Mouse (Mus musculus) ES-E14 (cell line): ENCODE data around the gene Gm4981. TPM values are rescaled to one million over a fixed set of nuclear protein-coding genes. Genes with fewer than 3 reads are reported as not detected.
A peak's percentile ranks its signal among the peaks of the same experiment; 100 is the strongest.

Source experiments
- DNase-seq: peaks from one replicate; pipeline ENCODE4 v3.0.0-alpha.2; 2013; ENCODE audit warnings: low read depth, low spot score
- H3K27ac ChIP-seq: 2 replicates; pipeline ENCODE4 v1.5.1; 2012; ENCODE audit warnings: low read depth, mild to moderate bottlenecking, low read length, moderate library complexity, mixed read lengths; ENCODE audit not compliant: poor library complexity, insufficient read depth, severe bottlenecking
- H3K36me3 ChIP-seq: 2 replicates; pipeline ENCODE4 v1.6.1; 2012; ENCODE audit warnings: mild to moderate bottlenecking, low read length, moderate library complexity, mixed read lengths; ENCODE audit not compliant: control insufficient read depth, poor library complexity, insufficient read depth, severe bottlenecking
- H3K4me1 ChIP-seq, 2 experiments: fragments of 150-350 bp in 1 of 2; sonication (generic) in 1 of 2; 2 replicates each; pipeline ENCODE4 v1.6.1; 2012; ENCODE audit warnings: low read length in 2 of 2, mild to moderate bottlenecking in 1 of 2, mixed read lengths in 1 of 2; ENCODE audit not compliant: control insufficient read depth in 2 of 2, insufficient read depth in 2 of 2, poor library complexity in 1 of 2
- H3K4me3 ChIP-seq, 2 experiments: fragments of 150-350 bp in 1 of 2; sonication (generic) in 1 of 2; 2 replicates each; pipeline ENCODE4 v1.5.1; 2012; ENCODE audit warnings: low read length in 2 of 2, low read depth in 1 of 2, mild to moderate bottlenecking in 1 of 2, mixed read lengths in 1 of 2; ENCODE audit not compliant: insufficient read depth in 1 of 2, poor library complexity in 1 of 2, severe bottlenecking in 1 of 2
- H3K9ac ChIP-seq: 2 replicates; pipeline ENCODE4 v1.6.1; 2012; ENCODE audit warnings: low read depth, mild to moderate bottlenecking, low read length, mixed read lengths; ENCODE audit not compliant: poor library complexity, insufficient read depth, severe bottlenecking
- H3K9me3 ChIP-seq: fragments of 150-350 bp; sonication (generic); 2 replicates; pipeline ENCODE4 v1.6.1; 2012; ENCODE audit warnings: low read depth, mild to moderate bottlenecking, low read length; ENCODE audit not compliant: control insufficient read depth, insufficient read depth
- CHD2 ChIP-seq: IDR thresholded peaks from 2 replicates; pipeline ENCODE4 v1.6.1; 2014; ENCODE audit warnings: mild to moderate bottlenecking, low read depth, low read length, inconsistent platforms
- HCFC1 ChIP-seq: IDR thresholded peaks from 2 replicates; pipeline ENCODE4 v1.6.1; 2012; ENCODE audit warnings: low read length, inconsistent platforms, borderline replicate concordance; ENCODE audit not compliant: insufficient read depth
- MAFK ChIP-seq: IDR thresholded peaks from 2 replicates; pipeline ENCODE4 v1.6.1; 2014; ENCODE audit warnings: mild to moderate bottlenecking, low read depth, low read length, inconsistent platforms; ENCODE audit not compliant: insufficient read depth
- ZC3H11A ChIP-seq: IDR thresholded peaks from 2 replicates; pipeline ENCODE4 v1.6.1; 2012; ENCODE audit warnings: low read depth, mild to moderate bottlenecking, inconsistent platforms, low read length, borderline replicate concordance
- ZNF384 ChIP-seq: IDR thresholded peaks from 2 replicates; pipeline ENCODE4 v1.6.1; 2012; ENCODE audit warnings: low read depth, low read length, inconsistent platforms
- in situ Hi-C, 2 experiments: fragments of 600-800 bp; cut with MboI; formaldehyde crosslinking; loops; one replicate each; pipeline ENCODE4 v1.15.1; 2025; ENCODE audit warnings: low sequenced_read_pairs in 2 of 2, inconsistent platforms in 1 of 2; ENCODE audit not compliant: unreplicated experiment in 2 of 2
- total RNA-seq: library from RNA; depleted of rRNA; stranded (reverse); fragments of 300-350 nt; gene quantifications from 2 replicates; pipeline ENCODE4 v1.2.3, GENCODE M21; 2012; rRNA removed

Gene Gm4981
- total RNA-seq = 0.21 and 0.40 TPM in 2 replicates

- TF ChIP-seq MAFK = no peak
- no peak for TF ChIP-seq HCFC1
- TF ChIP-seq ZNF384 = no peak
- no peak for TF ChIP-seq ZC3H11A
- no peak for TF ChIP-seq CHD2
- DNase-seq = no peak
These were observed at the start of gene Gm4981 for GRCm38 (mm10) chr10:58236613-58237012. Gene Gm4981, minus strand, starts transcription at chr10:58236701.

GRCm38 (mm10) chr10:58282238-58282637 lies 45.7 kb upstream of the Gm4981 start:
- H3K9me3 ChIP-seq = no peaks in the 10 kb centered on the region
- H3K36me3 ChIP-seq = peaks cover 9% of the 10 kb centered on the region
- no peak for TF ChIP-seq HCFC1
- TF ChIP-seq ZNF384 = no peak
- no peak for TF ChIP-seq ZC3H11A
- no peak for TF ChIP-seq CHD2
- no peak for TF ChIP-seq MAFK
- no peak overlapping the region for H3K9ac ChIP-seq
- in situ Hi-C loops = no loop called here
- no peak overlapping the region for H3K4me3 ChIP-seq
- no peak for DNase-seq
- no peaks in the 10 kb centered on the region for H3K4me1 ChIP-seq
- H3K27ac ChIP-seq = no peak overlapping the region

More at GRCm38 (mm10) chr10:58236613-58237012, at the start of gene Gm4981:
- H3K36me3 ChIP-seq = no peaks in the 10 kb centered on the region
- in situ Hi-C loops = no loop called here
- no peak within 1 kb of the TSS for H3K9ac ChIP-seq
- no peaks in the 10 kb centered on the region for H3K9me3 ChIP-seq
- H3K4me1 ChIP-seq = no peaks in the 10 kb centered on the region
- H3K4me3 ChIP-seq = no peak within 1 kb of the TSS
- no peak within 1 kb of the TSS for H3K27ac ChIP-seq

- TF ChIP-seq ZC3H11A (no peak), CHD2 (no peak), HCFC1 (no peak), MAFK (no peak), ZNF384 (no peak)
- H3K4me3 ChIP-seq = no peak overlapping the region
- no peak for DNase-seq
- H3K27ac ChIP-seq = no peak overlapping the region
- H3K4me1 ChIP-seq = 0 out of 4 replicates have a peak, but pooled peaks cover 0 to 4% of the 10 kb centered on the region in 2 experiments
- no peaks in the 10 kb centered on the region for H3K9me3 ChIP-seq
- no peaks in the 10 kb centered on the region; the same call in 1 of the 2 replicates for H3K36me3 ChIP-seq
- in situ Hi-C loops = no loop called here
- no peak overlapping the region for H3K9ac ChIP-seq
These were observed 22.0 kb upstream of the Gm4981 start for GRCm38 (mm10) chr10:58258466-58258865.

- Histone ChIP-seq H3K27ac (no peak overlapping the region), H3K4me3 (peak overlapping the region; percentile 81 to 89), H3K36me3 (no peaks in the 10 kb centered on the region), H3K9ac (peak overlapping the region; percentile 75; the same call in 1 of the 2 replicates), H3K4me1 (0 out of 4 replicates have a peak, but pooled peaks cover 0 to 4% of the 10 kb centered on the region in 2 experiments), H3K9me3 (no peaks in the 10 kb centered on the region)
- DNase-seq = no peak
- no peak for TF ChIP-seq MAFK
- TF ChIP-seq CHD2 = no peak
- no peak; the same call in 1 of the 2 replicates for TF ChIP-seq ZNF384
- no peak for TF ChIP-seq ZC3H11A
- TF ChIP-seq HCFC1 = no peak
- in situ Hi-C loops = no loop called here
These were observed 19.5 kb upstream of the Gm4981 start for GRCm38 (mm10) chr10:58255954-58256353.
